Mouse (Mus musculus): ENCODE data around the gene Fhl3. TPM values are rescaled to one million over a fixed set of nuclear protein-coding genes. Genes with fewer than 3 reads are reported as not detected.
"Not testable (repeated sequence)": the region's sequence is repeated elsewhere in the genome, so short reads cannot be mapped to it uniquely, and the experiment has no call there.

Gene Fhl3
- total RNA-seq, 2 experiments from 2014 or later, result 5.3 to 19.3 TPM

DNA sequence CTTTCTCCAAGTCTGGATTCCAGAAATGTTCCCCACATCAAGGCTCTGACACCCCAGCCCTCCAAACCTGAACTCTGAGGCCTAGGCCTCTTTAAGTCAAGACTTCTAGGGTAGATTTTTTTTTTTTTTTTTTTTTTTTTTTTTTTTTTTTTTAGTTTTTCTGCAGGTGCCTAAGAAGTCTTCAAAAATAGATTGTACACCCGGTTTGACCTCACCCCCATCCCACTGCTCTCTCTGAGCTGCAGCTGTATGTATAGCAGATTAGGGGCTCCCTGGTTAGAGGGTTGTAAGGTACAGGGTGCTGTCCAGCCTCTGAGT is 7.7 kb downstream of the Fhl3 start:
- not testable (repeated sequence) for ATAC-seq (replicated peaks; ENCODE audit: poor library complexity)

- peak; percentile 64 for ATAC-seq (replicated peaks; ENCODE audit: poor library complexity)
Measured at GRCm38 (mm10) chr4:124708518-124709477, 8.3 kb downstream of the Fhl3 start.

- peak; percentile 17; the same call in 1 of the 2 replicates for ATAC-seq (replicated peaks; ENCODE audit: poor library complexity)
Measured at GRCm38 (mm10) chr4:124709961-124710446, 9.5 kb downstream of the Fhl3 start.

DNA sequence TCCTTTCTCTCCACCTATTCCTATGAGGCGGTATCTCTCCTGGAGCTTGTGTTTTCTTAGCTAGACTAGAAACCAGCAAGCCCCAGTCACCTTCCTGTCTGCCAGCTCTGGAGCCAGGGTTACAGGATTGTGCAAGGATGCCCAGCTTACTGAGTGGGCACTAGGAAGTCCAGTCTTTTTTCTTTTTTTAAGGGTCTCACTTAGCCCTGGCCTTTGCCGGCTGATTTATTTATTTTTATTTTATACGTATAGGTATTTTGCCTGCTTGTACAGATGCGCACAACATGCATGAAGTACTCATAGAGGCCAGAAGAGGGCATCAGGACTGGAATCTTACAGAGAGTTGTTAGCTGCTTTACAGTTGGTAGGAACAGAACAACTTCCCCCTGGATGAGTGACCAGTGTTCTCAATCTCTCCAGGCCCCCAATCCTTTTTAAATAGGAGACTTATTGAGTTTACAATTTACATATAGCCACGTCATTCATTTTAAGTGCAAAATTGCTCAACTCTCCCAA is 10.3 kb downstream of the Fhl3 start:
- peak; percentile 37 for ATAC-seq (replicated peaks; ENCODE audit: poor library complexity)

- no peak for ATAC-seq (replicated peaks; ENCODE audit: poor library complexity)
Measured at GRCm38 (mm10) chr4:124712618-124713017, 12.1 kb downstream of the Fhl3 start.

DNA sequence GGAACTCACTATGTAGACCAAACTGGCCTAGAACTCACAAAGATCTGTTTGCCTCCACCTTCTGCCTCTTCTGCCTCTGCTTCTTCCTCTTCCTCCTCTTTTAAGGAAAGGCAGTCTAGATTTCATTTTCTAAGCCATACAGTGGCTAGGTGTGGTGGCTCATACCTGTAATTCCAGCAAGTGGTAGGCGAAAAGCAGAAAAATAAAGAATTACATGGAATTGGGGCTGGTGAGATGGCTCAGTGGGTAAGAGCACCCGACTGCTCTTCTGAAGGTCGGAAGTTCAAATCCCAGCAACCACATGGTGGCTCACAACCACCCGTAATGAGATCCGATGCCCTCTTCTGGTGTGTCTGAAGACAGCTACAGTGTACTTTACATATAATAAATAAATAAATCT is 13.3 kb downstream of the Fhl3 start:
- not testable (repeated sequence) for ATAC-seq (replicated peaks; ENCODE audit: poor library complexity)

DNA sequence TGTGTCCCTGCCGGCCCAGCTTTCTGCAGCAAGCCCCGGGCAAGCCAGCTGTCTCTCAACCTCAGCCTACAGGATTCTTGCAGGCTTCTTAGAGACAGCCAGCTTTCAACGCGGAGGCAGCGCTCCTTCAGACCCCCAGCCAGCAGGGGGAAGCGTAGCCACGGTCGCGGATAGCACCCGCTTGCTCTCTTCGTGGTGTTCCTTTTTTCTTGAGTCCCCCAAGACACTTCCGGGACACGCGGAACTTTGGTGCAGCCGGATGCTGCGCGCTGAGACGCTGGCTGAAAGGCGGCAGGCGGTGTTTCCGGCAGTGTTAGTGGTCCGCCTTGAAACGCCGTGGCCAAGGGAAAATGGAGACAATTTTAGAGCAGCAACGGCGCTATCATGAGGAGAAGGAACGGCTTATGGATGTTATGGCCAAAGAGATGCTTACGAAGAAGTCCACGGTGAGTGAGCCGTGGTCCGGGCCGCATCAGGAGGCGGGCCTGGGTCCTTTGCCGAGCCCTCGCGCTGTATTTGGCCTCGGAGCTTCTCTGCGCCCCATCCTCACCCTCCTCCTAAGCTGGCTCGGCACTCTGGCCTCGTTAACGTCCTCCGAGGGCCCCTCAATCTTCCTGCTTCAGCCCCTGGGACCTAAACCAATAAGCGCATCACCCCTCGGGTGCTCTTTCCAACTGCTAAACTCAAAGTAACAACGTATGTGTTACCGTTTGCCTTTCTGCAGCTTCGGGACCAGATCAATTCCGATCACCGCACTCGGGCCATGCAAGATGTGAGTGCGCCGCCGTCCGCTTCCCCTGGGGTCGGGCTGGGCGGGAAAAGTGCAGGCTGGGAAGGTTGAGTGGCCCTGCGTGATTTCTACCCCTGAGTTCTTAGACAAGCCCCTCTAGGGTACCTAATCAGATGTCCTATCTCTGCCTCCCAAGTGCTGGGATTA is 14.3 kb downstream of the Fhl3 start, which contains the start of gene Sf3a3:
Sf3a3 (plus strand) TSS at position 232 of the 937 bp plus-strand sequence.
- ATAC-seq (replicated peaks; ENCODE audit: poor library complexity), result peak; percentile 92

DNA sequence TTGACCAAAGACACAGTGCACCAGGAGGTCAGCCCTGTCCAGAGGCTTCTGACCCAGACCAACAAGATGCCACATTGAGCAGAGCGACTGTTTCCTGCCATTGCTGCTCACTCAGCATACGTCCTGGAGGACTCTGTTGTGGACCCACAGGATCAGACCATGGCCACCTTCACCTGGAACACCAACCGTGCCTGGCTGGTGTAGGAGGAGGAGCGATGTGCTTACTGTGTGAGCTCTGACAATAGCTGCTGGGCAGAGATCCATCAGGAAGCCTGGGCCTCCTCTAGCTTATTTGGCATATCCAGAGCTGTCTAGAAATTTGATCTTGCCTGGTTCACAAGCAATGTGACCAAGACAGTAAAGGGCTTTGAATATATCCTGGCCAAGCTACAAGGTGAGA is 18.6 kb downstream of the Fhl3 start:
- ATAC-seq (replicated peaks; ENCODE audit: poor library complexity), result no peak

GRCm38 (mm10) chr4:124726121-124726520 is 25.6 kb downstream of the Fhl3 start:
- ATAC-seq (replicated peaks; ENCODE audit: poor library complexity), result no peak

DNA sequence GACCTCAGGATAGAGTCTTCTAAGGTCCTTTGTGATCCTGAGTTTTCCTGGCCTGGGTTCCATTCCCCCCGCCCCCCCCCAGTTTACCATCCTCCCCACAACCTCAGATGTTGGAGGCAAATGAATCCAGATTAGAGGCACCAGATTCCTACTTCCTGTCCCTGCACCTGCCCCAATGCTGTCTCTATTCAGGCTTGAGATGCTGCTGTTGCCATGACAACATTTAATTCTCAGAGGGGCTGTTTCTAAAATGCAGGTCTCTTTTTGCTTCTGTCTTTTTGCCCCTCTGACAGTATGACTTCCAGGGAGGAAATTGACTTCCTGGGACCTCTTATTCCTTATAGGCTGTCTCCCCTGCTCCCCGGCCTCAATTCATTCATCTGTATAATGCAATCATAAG is 36.5 kb downstream of the Fhl3 start:
- no peak for ATAC-seq (replicated peaks; ENCODE audit: poor library complexity)

DNA sequence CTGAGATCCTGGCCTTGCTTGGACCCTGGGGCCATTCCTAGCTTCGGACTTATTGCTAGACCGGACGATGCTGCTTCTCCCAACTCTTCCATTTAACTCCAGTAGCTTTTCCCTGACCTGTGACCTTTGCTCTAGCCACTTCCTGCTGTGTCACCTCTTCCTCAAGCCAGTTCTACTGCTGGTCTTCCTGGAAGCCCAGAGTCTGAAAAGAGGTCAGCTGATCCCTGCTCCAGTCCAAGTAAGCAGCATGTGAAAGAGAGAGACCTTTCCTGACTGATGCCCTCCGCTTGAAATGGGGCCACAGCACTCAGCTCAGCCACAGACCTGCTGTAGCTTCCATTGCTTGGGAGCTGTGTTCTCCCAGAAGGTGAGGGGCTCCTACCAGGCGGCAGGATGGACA is 37.0 kb downstream of the Fhl3 start:
- no peak for ATAC-seq (replicated peaks; ENCODE audit: poor library complexity)

DNA sequence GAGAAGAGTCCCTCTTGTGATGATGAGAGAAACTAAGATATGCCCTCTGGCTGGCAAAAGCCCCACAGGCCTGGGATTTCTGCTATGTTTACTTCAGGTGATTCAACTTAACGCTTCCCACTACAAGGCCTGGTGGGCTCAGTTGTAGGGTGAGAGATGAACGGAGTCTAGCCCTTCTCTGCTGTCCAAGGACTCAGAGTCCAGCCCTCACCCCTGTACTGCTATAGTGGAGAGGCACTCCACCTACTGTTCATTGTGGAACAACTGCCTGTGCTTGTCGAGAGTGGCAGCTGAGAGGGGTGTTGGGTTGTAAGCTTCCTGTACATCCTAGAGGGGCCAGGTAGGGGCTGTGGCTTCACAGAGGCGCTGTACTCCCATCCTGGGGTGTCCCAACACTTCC is 37.5 kb downstream of the Fhl3 start:
- 0 out of 2 replicates have a peak, but pooled peaks have one; percentile 12 for ATAC-seq (replicated peaks; ENCODE audit: poor library complexity)

- ATAC-seq (replicated peaks; ENCODE audit: poor library complexity), result no peak
Measured at GRCm38 (mm10) chr4:124738783-124739182, 38.3 kb downstream of the Fhl3 start.

DNA sequence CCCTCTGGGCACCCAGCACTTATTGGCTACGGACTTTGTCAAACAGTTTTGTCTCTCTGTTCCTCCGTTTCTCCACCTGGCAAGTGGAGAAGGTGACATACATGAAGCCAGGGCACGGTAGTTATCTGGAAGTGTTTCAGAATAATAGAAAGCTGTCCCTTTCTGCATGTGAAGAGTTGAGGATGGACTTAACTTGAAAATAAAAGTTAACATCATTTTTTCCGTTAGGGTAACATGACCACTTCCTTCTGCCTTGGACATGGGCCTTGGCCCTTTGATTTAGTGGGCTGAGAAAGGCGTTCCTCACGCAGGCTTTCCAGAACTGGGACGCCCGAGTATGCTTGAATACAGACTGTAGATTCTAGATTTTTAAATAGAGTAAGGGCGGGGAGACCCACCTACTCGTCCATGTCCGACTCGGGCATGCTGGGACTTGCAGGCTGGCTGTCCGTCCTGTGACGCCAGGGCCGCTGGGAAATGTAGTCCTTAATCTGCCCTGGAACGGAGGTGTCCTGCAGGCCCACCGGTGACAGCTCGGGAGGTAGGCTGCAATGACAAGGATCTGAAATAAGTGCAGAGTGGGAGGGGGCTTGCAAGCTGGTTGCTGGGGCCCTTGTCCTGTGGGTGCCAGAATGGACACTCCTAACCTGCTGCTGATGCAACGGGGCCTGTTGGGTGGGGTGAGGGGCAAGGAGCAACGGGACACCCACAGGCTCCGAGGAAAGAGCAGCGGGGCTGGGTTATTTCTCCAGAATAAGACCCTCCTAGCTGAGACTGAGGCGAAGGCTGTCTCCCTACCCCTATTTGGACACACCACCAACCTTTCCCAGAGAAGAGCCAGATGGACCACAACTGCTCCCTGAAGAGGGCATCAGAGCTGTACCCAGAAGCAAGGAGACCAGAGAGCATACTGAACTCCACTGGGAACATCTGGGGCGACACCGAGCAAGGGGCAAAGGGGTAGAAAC is 41.2 kb downstream of the Fhl3 start, which contains the start of gene Inpp5b:
Inpp5b (plus strand) TSS at position 475 of the 968 bp plus-strand sequence.
- peak; percentile 90 for ATAC-seq (replicated peaks; ENCODE audit: poor library complexity)

DNA sequence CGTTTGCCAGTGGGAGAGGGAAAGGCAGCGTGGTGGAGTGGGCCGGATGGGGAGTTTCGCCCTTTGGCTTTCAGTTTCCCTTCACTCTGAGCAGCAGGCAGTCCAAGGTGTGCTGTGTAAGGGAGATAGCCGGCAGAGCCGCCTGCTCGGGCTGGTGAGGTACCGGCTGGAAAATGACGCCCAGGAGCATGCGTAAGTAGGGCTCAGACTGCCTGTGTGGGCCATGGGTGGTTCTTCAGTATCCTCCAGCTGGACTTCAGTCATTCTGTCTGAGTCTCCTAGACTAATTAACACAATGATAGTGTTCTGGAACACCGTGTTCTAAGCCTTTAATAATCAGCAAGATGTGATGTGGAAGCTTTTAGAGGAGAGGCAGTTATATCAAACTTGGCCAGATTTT is 42.3 kb downstream of the Fhl3 start:
- no peak for ATAC-seq (replicated peaks; ENCODE audit: poor library complexity)

- ATAC-seq (replicated peaks; ENCODE audit: poor library complexity), result no peak
Measured at GRCm38 (mm10) chr4:124746577-124746976, 46.1 kb downstream of the Fhl3 start.

GRCm38 (mm10) chr4:124747851-124748250 is 47.4 kb downstream of the Fhl3 start:
- no peak for ATAC-seq (replicated peaks; ENCODE audit: poor library complexity)

DNA sequence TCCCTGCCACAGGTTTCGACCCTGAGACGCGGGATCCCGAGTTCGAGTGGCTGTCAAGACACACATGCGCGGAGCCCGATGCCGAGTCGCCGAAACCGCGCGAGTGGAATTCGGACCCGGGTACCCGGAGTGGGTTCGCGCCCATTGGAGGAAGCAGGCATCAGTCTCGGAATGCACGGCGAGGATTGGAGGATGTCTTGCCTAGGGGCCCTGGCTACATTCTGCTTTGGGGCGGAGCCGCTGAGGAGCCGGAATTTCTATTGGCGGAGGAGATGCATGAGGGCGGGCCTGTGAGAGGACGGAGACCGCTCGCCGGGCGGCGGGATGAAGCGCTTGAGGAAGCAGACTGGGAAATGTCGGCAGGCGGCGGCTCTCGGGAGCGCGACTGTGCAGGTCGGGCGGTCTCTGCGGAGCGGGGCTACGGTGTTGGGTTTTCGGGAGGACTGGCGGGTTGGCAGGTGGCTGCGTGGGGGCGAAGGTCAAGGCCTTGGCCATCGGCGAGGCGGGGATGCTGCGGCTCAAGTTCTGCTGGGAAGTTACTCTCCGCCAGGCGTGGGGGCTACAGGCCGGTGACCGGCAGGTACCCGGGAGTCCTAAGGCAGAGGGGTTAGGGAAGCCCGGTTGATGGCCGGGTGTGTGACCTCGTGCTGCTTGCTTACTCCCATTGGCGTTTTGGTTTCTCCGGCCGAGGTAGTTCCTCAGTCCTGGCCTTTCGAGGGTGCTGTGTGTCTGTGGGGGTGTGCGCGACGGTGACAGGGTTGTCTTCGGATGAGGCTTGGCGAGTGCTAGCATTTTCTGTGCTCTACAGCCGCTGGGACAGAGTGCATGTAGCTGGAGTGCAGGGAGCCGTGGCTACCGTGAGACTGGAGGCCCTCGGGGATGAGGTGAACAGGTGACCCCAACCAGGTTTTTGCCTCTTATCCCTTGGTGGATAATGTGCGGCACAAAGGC is 51.1 kb downstream of the Fhl3 start:
- ATAC-seq (replicated peaks; ENCODE audit: poor library complexity), result peak; percentile 89
